Mouse (Mus musculus): ENCODE data around the gene Cerk.
"Not testable (repeated sequence)": the region's sequence is repeated elsewhere in the genome, so short reads cannot be mapped to it uniquely, and the experiment has no call there.

Cerk gene

DNA sequence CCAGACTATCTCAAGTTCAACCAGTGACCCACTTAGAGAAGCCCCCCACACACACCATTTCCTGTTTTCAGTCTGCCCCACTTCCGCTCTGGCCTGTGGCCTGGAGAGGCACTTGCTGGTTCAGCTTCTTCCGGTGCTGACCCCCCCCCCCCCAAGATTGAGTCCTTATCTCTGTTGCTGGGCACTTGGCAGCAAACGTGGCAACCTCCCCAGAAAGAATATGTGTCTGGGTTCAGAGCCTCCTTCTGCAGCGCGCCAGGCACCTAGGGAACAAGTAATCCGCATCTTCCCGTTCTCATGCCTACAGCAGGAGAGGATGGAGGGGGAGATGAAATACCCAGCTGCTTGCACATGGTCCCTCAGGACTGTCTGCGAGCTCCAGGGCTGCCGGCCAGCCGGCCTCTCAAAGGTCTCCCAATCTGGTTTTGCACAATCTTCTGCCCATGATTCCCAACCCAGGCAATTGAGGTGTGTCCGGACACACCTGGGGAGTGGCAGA is 4.0 kb downstream of the Cerk start:
- no peak for ATAC-seq (ENCODE audit: low TSS enrichment)

DNA sequence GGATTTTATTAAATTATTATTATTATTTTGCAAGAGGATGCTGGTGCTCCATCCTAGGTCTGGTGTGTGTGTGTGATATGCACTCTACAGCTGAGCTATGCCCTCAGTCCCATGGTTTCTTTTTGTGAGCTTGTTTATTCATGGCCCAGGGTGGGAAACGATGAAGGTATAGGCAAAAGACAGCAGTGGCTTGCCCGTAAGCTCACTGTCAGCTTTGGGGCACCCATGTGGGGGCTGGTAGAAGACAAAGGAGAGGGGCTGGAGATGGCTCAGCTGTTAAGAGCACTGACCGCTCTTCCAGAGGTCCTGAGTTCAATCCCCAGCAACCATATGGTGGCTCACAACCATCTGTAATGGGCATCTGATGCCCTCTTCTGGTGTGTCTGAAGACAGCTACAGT is 4.6 kb downstream of the Cerk start:
- not testable (repeated sequence) for ATAC-seq (ENCODE audit: low TSS enrichment)

DNA sequence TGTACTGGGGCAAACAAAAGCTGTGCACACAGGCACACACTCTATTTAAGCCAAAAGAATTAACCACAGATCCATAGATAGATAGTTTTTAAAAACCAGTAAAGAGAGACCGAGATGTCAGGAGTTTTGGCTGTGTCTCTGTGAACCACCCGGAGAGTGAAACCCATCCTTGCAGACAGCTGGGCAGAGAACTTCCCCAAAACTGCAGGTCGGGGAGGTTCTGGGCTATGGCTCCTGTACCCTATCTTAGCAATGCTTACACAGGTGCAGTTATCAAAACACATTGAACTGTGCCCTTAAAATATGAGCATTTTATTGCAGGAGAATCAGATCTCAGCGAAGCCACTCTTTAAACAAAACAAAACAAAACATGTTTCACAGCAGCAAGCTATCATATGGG is 5.5 kb downstream of the Cerk start:
- ATAC-seq (ENCODE audit: low TSS enrichment): no peak

DNA sequence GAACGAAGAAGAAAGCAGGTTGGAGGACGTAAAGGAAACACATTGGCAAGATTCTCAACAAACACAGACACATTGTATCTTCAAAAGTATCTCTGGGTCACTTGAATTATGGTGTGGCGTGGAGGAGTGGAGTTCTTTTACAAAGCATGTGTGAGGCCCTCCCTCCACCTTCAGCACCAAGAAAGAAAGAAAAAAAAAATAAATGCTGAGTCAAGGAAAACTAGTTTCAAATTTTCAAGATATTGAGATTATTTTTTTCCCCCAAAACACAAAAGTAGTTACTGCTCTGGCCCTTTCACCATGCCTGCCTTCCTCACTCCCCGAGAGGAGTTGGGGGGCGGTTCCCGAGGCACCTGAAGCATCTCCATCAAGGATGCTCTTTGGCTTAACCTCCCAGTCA is 7.3 kb downstream of the Cerk start:
- ATAC-seq (ENCODE audit: low TSS enrichment): no peak

DNA sequence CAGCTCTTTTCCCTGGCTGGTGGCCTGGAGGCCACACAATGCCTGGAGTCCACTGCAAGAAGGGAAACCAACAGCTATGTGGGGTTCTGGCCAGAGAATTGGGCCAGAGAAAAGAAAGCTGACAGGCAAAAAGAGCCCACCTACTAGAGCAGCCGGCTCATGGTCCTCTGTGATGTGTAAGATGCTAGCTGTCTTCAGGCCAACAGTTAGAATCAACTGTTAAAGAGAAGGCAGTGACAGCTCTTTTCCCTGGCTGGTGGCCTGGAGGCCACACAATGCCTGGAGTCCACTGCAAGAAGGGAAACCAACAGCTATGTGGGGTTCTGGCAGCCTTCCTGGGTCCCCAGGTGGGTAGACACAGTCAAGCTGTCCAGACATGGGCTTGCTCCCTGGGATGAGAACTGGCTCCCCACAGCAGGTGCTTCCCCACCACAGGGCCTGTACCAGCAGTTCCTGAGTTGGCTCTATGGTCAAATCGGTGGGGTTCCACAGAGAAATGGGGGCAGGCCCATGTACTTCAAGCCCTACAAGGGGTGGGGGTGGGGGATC is 8.2 kb downstream of the Cerk start:
- not testable (repeated sequence) for ATAC-seq (ENCODE audit: low TSS enrichment)

DNA sequence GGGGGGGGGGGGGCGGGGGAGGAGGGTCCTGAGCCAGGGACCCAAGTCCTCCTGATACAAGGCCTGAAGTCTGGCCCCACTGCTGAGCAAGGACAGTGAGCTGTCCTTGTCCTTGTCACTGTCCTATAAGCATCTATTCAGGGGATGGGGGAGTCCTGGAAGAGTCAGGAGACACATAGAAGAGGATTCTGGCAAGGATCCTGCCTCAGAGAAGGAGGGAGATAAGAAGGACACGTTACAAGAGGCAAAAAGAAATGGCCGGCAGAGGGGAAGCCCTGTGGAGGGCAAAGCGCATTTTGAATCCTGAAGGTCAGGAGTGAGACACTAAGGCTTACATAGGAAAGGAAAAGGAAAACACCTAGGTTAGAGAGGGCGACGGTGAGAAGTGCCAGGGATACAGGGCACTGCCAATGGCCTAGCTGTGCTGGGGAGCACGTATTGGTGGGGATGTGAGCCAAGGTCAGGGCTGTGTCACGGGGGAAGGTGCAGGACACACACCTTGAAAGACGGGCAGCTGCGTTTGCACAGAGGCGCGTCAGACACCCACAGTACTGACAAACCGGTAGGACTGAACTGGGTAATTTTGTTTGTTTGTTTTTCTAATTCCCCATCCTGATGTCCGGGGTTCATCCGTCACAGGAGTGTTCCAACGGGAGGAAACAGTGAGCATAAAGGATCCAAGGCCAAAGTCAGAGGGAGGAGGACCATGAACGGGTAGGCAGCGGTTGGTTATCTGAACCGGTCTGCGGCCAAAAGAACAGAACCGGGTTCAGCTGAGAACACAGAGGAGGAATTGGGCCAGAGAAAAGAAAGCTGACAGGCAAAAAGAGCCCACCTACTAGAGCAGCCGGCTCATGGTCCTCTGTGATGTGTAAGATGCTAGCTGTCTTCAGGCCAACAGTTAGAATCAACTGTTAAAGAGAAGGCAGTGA is 8.9 kb downstream of the Cerk start:
- no peak for ATAC-seq (ENCODE audit: low TSS enrichment)

DNA sequence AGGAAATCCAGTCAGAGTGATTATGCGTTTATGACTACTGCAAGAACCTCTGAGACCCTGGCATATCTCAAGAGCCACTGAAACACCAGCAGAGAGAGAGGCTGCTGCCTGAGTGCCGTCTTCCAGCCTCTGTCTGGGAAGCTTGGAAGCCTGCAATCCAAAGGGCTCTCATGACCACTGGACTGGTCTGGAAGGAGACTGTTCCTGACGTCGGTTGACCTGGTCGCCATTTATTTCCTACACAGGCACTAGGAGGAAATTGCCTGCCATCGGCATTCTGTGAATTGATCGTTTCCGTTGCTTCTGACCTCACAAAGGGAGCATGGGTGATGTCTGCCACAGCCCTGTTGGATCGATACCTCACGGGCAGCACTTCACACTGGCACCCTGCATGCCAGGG is 9.8 kb downstream of the Cerk start:
- ATAC-seq (ENCODE audit: low TSS enrichment): no peak

DNA sequence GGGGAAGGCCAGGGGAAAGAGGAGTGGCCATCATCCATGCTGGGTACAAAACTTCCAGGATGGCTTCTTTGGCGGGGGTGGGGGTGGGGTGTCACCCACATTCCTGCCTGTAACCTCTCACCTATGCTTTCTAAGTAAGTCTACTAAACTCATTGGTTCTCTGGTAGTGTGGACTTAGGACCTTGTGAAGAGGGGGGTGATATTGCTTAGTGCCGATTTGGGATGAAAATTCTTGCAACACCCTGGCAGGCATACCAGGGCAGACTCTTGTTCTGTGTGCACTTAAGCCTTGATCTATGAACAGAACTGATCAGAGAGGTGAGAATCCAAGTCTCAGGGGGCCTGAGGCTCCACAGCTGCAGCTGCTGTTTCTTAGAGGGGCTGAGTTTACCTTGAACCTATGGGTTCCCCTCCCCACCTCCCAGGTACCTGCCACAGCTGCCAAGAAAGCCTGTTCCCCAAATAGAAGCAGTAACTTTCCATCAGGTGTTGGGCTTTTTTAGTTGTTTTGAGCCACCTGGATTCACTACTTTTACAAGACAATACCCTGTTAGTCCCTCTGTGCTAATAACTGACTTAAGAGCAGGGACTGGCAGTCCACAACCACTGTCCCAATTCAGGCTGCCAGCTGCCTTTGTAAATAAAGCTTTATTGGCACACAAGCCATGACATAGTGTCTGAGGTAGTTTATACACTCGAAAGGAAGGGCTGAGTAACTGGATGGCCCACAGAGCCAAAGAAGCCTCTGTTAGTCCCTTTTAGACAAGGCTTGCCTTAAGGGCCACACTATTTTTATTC is 10.5 kb downstream of the Cerk start:
- ATAC-seq (ENCODE audit: low TSS enrichment): no peak

DNA sequence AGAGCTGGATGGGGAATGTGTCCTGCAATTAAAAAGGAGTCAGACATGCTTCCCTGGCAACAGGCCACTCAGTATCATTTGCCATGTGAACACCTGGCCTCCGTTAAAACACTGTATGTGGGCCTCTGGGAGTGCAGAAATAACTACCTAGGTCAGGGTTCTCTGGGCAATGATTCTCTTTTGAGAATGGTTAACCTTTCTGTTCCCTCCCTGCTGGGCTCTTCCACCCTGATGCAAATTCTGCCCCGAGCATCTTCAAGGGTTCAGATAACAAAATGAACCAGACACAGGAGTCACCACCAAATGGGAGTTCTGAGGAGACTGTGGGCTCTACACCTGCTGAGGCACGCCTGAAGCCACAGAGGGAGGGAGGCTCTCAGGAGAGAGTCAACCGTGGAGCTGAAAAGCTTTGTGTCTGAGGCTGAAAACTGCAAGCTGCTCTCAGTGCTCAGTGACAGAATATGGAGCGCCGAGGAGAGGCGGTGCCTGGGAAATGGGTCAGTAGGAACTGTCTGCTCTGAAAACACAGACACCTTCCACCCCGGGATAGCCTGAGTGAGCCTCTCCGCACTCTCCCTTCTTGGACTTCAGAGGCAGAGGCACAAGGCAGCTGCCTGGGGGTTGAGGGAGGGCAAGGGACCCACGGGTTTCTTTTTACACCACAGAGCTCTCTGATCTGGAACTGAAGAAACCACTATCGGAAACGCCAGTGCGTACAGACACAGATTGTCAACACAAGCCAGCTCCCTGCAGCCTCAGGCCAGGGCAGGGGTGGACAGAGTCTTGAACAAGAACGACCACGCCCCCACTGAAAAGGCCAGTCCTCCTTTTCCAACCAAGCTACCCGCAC is 12.6 kb downstream of the Cerk start:
- peak; percentile 60 for ATAC-seq (ENCODE audit: low TSS enrichment)

DNA sequence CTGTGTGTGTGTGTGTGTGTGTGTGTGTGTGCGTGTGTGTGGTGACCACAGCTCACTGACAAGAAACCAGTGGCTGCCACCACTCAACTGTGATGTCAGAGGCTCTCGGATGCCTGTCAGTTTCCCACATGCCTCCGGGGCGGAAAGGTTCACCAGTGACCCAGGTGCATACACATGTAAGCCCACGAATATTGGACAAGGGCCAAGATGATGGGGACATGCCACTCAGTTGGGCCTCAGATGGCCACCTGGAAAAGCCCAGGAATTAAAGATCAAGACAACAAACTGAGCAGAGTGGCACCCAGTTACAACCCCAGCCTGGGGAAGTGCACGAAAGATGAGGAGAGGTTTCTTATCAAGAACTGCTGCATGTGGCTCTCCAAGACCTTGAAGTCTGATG is 13.4 kb downstream of the Cerk start:
- ATAC-seq (ENCODE audit: low TSS enrichment): no peak

DNA sequence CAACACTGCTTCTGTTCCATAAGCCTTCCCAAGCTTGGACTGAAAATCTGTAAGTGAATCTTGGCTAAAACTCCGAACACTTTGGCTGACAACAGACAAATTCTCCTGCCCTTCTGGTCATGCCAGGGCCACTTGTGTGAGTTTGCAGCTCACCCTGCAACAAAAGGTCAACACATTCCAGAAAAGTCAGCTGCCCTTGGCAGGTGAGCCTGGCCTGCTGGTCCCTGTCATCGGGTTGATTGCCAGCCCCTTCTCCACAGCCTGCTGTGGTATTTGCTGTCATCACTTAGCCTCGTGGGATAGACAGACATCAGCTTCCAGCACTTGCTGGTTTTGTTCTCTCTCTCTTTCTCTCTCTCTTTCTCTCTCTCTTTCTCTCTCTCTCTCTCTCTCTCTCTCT is 13.8 kb downstream of the Cerk start:
- ATAC-seq (ENCODE audit: low TSS enrichment): no peak

DNA sequence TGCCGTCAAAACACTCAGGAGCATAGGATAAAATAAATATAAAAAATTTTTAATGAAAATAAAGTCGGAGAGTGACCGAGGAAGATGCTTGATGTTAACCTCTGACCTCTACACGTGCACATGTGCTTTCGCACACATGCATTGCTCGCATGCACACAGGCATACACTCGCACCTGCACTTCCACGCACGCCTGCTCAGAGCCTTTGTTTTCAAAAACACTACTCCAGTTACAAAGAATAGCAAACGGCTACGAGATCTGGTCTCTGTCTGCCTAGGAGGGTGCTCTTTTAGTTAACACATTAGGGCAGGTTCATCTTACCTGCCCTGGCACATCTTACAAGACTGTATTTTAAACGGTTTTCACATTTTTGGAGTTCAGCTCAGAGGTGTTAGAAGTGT is 14.6 kb downstream of the Cerk start:
- no peak for ATAC-seq (ENCODE audit: low TSS enrichment)

DNA sequence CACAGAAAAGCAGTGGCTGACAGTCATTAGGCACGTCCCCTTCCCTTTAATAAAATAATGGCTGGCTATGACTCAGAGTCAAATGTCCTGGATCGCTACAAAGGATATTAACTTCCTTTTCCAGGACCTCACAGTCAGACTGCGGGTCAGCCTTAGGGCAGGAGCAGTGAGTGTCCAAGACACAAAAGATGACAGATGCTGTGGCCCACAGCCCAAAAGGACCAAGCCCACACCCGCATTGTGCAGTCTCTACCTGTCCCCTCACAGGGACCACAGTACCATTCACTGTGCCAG is 16.2 kb downstream of the Cerk start:
- no peak for ATAC-seq (ENCODE audit: low TSS enrichment)

DNA sequence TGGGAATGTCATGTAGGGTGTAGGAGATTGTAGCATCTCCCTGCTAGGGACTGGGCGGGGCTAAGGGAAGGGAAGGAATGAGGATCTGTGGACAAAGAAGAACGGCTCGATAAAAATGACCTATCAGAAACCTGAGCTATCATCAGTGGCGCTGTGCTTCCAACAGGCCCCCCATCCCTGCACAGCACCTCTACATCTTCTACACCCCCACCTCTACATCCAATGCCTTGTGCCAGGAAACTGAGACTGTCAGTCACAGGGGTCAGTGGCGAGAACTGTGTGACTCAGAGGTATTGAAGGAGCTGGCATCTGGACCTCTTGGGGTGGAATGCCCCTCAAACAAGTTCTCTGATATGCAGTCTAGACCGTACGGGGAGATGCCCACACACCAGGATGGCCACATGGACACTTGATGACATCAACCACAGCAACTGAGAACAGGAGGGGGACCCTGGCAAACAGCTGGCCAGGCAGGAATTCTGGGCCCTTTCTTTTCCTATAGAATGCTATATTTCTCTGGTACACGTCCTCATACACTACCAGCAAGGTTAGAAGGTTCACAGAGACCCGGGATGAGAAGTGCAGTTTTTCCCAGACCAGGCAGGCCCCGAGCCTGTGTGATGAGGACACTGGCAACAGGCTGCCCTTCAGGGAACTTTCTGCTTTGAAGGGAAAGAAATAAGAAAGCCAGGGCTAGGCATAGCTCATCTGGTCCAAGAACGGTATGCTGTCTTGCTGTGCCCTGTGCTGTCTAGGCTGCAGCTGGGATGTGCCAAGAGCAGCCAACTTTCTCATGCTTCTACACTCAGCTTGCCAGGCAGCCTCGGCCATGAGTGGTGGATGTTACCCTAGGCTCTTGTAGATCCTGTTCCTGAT is 16.8 kb downstream of the Cerk start:
- no peak for ATAC-seq (ENCODE audit: low TSS enrichment)

DNA sequence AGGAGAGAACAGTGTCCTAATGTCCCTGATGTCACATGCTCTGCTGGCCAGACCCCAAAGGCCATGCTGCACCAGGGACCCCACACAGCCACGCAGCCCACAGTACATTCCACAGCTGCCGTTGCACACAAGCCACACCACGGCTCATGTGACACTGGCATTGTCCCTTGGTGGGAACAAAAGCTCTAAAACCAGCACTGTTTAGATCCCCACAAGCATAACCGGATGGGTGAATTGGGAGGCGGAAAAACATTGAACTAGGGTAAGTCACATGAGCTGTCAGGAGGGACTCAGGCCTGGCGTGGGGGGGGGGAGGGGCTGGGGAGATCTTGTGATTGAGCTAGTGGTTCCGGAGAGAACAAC is 17.5 kb downstream of the Cerk start:
- peak; percentile 11; the same call in 1 of the 2 replicates for ATAC-seq (ENCODE audit: low TSS enrichment)

DNA sequence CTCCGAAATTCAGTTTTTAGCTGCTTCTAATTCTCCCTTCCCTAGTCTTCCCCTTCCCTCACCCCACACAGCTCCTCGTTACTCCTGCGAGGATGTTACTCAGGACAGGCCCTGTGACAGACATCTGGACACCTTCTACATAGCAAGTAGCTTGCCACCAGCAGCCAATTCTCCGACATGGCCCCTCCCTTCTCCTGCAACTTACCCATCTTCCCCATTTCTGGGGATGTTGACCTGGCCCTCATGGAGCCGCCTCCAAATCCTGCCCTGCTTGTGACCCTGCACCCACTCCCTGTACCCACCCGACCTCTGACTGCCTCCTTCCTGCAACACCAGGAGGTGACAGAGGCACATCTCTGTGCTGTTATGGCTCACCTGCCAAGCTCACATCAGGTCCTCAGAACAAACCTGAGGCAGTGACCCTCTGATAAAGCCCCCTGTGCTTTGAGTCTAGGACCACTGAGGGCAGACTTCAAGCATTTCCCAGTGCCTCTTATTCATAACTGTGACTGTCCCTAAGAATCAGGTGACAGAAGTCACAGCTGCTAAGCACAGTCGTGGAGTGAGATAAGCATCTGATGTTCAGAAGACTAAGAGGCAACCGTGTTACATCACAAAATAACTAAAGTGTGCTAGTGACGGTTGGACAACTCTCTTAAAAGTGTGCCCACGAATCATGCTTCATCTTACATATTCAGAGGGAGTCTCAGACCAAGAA is 18.0 kb downstream of the Cerk start:
- 0 out of 2 replicates have a peak, but pooled peaks have one; percentile 15 for ATAC-seq (ENCODE audit: low TSS enrichment)

DNA sequence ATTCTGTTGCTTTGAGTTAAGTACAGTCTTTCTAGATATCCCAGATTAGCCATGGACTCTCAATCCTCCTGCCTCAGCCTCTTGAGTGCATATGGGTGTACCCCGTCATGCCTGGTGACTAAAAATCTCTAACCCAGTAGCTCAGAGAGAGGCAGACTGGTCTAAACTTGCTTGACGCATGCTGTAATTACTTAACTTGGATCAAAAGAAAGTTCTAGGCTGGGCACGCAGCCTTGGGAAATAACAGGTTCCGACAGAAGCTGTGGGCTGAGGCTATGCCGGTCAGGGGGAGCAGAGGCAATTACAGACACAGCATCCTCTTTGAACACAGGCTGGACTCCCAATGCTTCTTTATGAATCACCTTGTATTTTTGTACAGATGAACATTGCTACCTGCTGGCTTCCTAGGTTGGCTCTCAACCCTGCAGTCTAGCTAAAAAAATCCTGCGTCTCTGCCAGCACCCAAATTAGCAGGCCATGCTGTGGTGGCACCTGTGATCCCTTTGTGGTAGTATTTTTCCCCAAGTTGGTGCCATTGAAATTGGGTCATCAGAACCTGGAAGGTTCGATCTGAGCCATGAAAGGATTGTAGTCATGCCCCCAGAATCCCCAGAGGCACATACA is 18.8 kb downstream of the Cerk start:
- ATAC-seq (ENCODE audit: low TSS enrichment): peak; percentile 10; the same call in 1 of the 2 replicates

DNA sequence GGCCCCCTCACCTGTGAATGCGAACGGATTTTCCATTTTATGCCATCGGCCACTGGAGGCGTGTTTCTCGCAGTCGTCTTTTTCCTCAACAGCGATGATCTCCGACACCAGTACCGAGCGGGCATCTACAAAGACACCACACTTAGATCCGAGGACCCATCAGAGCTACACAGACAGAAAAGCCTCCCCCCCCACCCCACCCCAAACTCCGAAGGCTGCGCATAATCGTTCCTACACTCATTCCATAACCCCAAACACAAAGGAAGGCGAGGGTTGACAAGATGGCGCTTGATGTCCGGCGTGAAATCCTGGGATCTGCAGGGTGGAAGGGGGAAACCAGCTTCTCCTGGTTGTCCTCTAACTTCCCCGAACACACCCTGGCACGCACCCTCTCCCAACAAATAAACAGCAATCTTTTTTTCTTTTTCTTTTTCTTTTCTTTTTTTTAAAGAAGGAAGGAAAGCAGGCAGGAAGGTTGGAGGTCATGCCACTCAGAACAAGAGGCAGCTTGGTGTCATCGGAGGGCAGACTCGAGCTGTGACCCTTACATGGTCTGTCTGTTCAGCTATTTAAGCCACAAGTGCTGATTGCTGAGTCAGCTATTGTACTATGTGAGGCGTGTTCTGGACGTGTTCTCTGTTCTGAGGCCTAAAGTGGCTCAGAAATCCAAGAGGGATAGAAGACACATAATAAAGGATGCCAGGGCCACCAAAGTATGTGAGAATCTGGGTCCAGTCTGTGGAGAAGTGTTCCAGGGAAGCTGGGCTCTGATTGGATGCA is 19.9 kb downstream of the Cerk start:
- no peak for ATAC-seq (ENCODE audit: low TSS enrichment)
